Mouse (Mus musculus) heart, postnatal 25 days (tissue): ENCODE data around the gene Alkbh3. TPM values are rescaled to one million over a fixed set of nuclear protein-coding genes. Genes with fewer than 3 reads are reported as not detected.
A peak's percentile ranks its signal among the peaks of the same experiment; 100 is the strongest.

ENCODE experiments used
- DNase-seq: peaks from one replicate; pipeline ENCODE4 v3.0.0; 2022; ENCODE audit warnings: low spot score
- intact Hi-C: fragments of 180-260 bp; cut with DNase I; formaldehyde crosslinking; loops from one replicate; pipeline ENCODE4 v1.15.1; 2025
- total RNA-seq, 2 experiments: library from RNA; stranded (reverse); gene quantifications; 2 replicates each; pipeline ENCODE4 v1.2.3; 2021

The Alkbh3 gene
- total RNA-seq, 2 experiments from 2014 or later: 56.9 to 63.9 TPM

DNA sequence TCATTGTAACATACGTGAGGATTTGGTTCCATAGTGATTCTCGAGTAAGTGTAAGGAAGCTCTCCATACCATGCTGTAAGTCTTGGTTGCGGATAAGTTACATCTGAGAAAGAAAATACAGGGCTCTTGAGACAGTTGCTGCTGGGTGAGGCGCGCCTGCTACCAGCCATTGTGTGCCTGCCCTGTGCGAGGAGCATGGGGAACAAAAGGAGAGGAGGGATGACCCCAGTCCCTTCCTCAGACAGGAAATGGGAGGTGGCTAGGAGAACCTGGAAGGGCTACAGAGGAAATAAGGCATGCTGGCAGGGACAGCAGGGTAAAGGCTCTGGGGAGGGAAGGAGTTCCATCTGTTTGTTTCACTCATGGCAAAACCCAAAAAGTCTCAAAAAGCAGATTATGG lies 9.2 kb downstream of the Alkbh3 start:
- no peak for DNase-seq
- intact Hi-C loops: no loop called here

DNA sequence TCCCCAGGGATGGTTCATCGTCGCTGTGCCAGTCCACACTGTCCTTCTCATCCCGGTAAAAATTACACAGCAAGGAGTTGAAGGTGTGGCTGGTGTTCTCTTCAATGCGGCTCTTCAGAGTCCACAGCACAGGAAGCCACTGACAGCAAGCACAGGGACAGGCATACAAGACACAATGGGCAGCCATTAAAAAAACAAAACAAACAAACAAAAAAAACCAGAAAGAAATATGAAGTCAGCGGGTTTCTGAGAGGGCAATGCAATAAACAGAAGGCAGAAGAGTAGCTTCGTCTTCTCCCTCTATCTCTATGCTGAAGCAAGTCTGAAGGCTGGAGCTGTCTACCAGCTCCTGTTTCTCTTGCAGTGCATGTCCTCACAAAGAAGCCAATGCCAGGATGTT lies 14.4 kb downstream of the Alkbh3 start, which contains the start of gene Gm27027:
TSS of gene Gm27027 (minus strand) at position 101 of the 400 bp plus-strand sequence.
- no peak for DNase-seq
- intact Hi-C loops: no loop called here

DNA sequence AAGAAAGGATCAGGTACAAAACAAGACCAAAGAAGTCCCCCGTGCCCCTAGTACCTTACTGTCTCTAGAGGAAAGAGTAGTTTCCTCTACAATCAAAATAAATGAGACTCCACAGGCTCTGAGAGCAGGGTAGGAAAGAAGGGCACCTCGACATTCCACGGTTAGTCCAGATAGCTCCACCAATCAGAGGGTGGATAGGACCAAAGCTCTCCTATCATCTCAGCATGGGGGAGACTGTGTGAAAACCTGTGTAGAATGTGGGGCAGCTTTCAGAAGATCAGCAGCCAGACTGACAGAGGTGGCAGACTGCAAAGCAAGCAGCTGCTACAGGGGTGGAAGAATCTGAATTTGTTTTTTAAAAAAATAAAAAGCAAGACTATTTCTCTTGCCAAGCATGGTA lies 17.8 kb downstream of the Alkbh3 start:
- no peak for DNase-seq

DNA sequence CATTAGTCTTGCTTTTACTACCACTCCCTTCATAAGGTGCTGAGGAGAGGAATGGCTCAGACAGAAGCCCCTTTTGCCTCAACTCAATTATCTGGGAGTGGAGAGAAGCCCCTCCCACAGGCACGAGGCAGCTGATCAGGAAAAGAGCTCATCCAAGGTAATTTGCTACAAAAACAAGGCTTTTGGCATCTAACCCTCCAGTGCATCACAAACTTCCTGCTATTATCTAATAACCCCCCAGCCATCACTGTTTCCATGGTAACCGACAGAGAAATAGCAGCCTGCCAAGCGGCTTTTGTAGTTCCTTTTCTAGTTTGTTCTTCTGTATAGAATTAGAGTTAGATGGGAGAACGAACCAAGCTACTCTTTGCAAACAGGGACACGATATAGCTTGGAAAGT lies 18.3 kb downstream of the Alkbh3 start:
- DNase-seq: no peak
- intact Hi-C loops: no loop called here

More for the DNA sequence above, 17.8 kb downstream of the Alkbh3 start:
- intact Hi-C loops: no loop called here

DNA sequence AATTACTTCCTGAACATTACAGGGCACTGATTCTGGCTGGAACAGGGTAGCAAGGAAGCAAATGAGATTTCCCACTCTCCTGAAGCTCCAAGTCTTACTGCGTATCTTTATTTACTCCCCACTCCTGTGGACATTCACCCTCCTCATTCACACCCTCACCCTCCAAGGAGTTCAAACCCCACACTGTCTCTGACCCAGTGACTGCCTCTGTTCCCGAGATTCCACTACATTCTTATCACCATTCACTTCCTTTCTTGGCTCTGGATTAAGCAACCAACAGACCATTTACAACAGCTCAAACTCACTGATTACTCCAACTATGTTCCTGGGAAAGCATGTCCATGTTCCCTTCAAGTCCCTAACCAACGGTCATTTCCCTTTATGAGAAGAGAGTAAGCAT lies 19.3 kb downstream of the Alkbh3 start:
- intact Hi-C loops: no loop called here
- DNase-seq: no peak

DNA sequence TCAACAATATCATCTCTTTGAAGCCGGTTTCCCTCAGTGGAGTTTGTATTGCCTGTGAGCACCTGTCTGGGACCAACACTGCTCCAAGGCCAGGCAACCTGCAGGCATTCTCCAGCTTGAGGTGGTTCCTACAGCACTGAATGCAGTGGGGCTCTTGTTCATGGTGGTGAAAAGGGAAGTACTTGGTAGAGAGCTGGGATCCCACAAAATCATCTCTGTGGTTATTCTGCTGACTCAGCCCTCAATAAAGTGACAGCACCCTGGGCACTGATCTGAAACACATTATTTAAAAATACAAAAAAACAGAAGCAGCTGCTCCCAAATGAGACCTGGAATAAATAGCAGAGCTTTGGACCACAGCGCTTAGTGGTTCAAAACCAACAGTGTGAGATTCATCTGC lies 22.2 kb downstream of the Alkbh3 start:
- DNase-seq: no peak
- intact Hi-C loops: no loop called here

DNA sequence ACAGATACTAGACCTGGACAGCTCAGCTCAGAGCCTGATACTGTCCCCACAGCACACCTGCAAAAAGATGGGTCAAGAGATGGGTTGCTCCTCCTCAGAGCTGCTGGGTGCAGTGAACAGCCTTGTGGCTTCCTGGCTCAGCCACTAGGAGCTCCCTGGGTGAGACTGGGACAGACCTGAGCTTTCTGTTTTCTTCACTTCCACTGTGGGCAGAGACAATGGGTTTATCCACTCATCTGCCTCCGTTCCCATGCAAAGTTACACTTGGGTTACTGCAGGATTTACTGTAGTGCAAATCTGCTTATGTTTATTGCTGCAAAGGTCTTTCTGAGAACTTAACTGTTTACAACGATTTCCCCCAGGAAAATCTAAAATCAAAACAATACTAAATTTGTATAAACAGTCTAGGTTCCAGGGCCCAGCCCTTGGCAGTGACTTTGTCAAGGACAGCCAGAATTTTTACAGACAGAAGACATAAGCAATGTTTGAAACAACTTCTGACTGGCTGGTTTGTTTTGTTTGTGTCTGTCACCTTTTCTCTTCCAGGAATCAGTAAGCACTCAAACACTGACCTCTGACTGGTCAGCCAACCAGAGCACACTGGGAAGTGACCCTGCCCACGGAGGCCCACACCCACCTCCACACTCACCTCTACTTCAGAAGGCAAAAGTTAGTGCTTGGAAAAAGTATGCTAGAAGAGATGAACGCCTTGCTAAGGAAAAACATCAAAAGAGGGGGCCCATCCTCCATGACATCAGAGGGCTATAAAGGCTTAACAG lies 28.0 kb downstream of the Alkbh3 start:
- DNase-seq: no peak
- intact Hi-C loops: no loop called here

DNA sequence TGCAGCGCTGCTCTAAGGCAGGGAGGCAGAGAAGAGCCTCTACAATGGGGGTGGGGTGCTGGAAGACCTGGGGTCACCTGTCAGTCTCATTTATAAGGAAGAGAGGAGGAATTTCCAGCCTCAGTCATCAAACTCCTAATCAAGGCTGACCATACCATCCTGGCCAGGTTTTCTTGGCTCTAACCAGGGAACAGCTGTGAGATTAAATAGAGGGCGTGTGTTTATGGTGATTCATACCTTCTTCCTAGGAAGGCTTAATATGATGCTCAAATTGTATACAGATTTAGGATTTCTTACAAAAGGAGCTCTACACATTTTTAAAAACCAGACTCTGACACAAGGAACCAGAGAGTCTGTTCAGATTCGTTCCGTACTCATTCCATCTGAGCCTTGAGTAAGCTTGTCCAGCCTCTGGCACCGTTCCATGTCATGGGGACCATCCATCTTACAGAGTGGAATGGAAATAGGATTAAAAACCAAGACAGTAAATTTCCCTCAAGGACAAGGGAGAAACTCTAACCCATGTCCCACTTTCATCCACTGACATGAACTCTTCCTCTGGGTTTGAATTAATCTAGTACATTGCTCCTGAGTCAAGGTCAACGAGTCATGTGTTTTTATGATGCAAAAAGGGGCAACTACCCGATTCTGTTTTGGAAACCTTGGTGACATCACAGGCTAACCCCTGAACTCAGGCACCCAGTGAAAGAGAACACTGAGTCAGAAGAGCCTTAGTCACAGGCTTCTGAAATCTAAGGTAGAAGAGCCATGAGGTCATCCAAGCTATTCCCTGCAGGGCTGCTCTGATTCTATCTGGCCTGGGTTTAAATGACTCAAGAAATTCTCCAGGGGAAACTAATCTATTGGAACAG lies 31.1 kb downstream of the Alkbh3 start:
- no peak for DNase-seq
- intact Hi-C loops: no loop called here

DNA sequence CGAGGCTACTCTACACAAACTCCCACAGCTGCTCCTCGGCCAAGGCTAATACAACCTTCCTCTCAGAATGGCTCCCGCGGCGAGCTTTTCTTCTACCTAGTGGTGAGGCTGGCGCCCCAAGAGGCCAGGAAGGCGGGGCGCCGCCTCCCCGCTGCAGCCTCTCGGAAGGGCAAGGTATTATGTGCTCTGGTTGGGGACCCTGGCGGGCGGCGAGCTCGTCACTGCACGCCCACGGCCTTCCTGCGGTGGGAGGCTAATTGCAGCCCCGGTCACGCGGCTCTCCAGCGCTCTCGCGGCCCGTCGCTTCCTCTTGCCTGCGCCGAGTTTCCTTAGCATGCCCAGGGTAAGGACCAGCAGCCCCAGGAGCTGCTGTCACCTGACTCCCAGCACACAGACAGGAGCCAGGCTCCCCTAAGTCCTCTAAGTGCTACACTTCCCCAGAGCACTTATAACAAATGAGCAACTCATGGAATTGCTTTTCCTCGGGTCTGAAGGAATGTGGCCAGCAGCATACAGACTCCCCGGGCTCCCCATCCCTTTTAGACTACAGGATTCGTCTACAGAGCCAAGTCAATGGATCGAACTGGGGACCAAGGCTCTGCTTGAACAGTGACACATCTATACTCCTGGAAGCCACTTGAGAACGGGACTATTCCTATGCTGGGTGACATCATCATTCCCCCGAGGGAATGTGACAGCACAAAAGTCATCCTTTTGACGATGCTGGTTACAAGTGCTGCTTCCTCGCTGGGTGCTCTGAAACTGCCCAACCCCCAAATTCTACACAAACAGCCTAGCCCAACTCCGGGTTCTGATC lies 34.0 kb downstream of the Alkbh3 start:
- intact Hi-C loops: no loop called here
- DNase-seq: peak; percentile 24

DNA sequence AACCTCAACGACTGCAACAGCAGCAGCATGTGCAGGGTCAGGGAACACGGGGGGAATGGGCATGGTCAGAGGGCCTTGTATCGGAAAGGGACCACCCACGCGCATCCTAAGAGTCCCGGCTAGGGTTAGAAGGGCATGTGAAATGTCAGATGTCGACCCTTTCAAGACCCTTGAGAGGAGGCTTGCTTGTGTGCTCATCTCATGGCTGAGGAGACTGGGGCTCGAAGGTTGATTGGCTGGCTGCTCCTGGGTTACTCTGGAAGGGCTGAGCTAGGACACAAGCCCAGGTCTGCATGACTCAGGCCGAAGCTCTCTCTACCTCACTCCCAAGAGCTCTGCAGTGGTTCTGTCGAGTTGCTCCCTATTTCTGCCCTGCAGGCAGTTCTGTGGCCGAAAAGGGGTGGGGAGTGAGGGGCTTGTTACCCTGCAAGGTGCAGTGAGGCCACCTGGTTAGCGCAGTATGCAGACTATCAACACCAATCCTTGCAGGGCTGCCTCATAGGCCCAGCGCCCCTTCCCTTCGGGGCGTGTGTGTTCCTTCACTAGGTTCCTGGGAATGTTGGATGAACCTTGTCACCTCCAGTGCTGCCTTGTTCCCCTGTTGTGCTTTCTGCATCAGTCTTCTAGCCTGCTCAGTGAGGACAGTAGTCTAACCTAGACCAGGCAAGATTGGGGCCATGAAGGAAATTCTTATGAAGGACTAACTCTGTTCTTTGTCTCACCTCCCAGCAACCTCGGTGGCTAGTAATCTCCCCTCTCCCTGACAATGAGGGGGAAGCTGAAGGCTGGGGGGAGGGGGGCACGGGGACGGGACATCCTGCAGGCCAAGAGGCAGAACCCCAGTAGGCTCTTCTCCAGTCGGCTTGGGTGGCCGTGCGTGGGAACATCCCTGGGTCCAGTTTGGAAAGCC lies 34.8 kb downstream of the Alkbh3 start:
- no peak for DNase-seq
- intact Hi-C loops: no loop called here

DNA sequence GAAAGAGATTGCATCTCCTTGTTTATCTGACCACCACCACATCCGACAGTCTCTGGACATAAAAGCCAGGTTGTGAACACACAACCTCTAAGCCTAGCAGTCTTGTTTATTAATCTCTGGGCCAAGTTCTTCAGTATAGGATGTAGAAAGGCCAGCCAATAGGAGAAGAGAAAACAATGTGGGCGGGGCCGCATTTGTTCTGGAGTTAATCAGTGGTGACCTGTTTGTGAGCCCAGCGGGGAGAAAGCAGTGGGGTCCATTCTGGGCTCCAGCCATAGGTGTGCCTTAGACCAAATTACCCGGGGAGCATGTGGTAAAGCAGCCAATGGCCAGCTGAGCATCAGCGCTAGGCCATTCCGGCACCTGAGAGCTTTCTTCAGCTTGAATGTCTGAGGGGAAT lies 35.6 kb downstream of the Alkbh3 start:
- no peak for DNase-seq
- intact Hi-C loops: no loop called here

DNA sequence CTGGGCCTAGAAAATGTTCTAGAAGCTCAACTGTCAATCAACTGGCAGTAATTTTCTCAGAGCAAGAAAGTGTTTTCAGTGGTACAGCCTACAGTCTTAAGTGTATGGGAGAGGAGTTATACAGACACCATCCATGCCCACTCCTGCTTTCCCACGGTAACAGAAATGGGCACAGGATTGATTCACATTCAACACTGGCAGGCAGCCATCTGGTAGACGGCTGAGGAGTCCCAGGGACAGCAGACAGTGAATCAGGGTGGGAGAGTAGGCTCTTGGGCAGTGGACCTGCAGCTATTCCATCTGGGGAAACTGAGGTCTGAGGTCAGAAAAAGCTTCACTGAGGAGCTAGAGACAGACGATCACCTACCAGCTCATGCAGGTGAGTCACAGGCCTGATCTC lies 39.0 kb downstream of the Alkbh3 start:
- intact Hi-C loops: no loop called here
- DNase-seq: no peak

DNA sequence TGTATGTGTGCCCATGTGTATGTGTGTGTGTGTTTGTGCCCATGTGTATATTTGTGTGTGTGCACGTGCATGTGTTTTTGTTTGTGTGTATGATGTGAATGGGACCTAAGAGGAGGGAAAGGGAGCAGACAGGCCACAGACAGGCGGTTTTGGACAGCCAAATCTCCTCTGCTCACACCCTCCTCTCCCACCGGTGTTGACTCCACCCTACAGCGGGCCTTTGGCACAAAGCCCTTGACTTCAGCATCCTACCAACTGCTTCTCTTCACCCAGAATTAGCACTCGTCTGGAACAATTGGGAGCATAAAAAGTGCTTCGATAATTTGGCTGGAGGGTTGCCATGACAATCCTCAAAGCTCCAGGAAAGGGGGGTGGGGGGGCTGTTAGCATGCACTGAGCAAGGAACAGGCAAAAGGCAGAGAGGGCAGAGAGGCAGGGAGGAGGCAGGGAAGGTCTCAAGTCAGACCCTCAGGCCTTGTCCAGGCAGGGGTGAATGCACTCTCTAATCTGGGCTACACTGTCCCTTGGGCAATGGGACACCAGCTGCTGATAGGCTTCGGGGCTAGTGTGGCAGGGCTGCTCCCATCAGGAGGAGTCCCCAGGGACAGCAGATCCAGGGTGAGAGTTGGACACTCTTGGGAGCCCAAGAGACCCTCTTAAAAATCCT lies 46.0 kb downstream of the Alkbh3 start:
- intact Hi-C loops: no loop called here
- DNase-seq: no peak

DNA sequence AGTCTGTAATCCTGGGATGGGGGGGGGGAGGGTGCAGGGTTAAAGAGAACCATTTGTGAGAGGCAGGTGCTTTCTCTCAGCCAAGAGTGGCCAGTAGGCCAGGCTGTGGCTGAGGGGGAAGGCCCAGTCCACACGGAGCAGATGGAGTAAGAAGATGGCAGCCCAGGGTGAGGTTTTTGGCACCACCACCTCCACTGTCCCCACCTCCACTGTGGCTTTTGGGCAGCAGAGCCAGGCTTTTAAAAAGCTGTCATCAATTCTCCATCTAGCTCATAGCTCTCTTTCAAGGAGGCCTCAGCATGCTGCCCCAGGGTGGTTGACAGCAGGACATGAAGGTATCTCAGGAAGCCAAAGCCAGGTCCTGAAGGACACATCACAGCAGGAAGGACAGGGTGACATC lies 46.8 kb downstream of the Alkbh3 start:
- intact Hi-C loops: no loop called here
- DNase-seq: no peak

DNA sequence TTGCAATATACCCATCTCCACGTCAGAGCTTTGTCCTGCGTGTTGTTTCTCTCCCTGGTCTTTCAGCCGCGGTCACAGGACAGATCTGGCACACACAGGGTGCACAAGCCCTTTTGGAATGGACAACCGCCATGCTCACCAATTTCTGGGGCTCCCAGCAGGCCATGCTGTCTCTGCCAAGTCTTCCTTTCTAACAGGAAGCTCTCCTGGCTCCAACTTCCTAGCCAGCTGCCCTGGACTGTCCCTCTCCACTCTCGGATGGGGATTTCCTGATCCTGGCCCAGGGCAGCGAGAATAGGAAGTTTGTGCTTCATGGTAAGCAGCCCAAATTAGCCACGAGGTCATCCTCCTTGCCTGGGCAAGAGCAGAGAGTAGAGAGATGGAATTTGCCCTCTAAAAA lies 48.9 kb downstream of the Alkbh3 start:
- peak; percentile 13 for DNase-seq
- intact Hi-C loops: no loop called here

DNA sequence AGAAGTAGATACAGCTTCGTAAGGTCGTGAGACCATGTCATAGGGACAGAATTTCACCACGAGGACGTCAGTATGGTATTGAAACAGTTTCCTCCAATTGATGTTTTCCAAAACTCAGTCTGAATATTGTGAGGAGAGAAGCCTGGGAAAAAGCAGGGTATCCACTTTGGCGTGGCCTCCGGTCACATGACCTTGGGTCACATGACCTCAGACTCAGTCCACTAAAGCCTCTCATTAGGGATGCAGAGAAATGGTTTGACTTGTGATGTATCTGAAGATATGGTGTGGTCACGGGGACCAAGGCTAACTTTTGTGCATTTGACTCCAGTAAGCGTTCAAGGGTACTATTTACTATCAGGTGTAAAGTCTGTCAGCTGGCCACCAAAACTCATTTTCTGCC lies 51.3 kb downstream of the Alkbh3 start:
- intact Hi-C loops: loop anchor here (5.0 kb wide), 1 partner anchor 87 kb away; no protein-coding TSS in a partner anchor
- DNase-seq: no peak

DNA sequence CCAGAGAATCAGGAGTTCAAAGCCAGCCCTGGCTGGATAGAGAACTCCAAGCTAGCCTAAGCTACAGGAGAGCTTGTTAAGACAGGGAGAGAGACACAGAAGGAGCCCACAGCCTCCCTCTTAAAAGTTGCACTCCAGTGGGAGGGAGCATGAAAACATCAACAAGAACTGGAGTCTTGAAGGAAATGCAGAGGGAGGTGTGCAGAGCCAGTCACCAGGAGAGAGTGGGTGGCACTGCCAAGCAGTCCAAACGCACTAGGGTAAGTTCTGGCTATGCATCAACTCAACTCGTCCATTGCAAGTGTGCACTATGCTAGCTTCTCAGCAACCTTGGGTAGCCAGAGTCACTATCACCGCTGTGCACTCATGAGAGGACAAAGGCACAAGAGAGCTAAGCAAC lies 52.4 kb downstream of the Alkbh3 start:
- intact Hi-C loops: loop anchor here (5.0 kb wide), 1 partner anchor 86 kb away; no protein-coding TSS in a partner anchor
- no peak for DNase-seq

DNA sequence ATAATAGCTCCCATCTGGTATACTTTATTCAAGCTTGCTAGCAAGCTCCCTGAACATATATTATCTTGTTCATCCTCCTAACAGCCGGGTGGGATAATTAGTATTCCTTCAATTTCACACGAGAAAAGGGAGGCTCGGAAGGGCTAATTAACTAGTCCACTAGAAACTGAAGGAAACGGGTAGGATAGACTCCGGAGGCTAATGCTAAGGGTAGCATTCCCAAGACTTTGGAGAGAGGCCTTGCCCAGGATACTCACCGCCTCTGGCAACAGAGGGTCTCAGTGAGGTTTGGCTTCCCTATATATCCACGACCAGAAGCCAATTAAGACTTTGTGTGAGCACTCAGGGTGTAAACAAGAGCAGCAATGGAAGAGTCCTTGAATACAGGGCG lies 52.8 kb downstream of the Alkbh3 start:
- DNase-seq: no peak
- intact Hi-C loops: loop anchor here (5.0 kb wide), 1 partner anchor 85 kb away; no protein-coding TSS in a partner anchor
